Mouse (Mus musculus) mesoderm, embryonic 11.5 days (tissue): ENCODE results near the gene Gm10198.

Experiments used
- DNase-seq: peaks from one replicate; pipeline ENCODE4 v3.0.0-alpha.2; 2012; ENCODE audit warnings: low read depth, low spot score

Gm10198 gene

DNA sequence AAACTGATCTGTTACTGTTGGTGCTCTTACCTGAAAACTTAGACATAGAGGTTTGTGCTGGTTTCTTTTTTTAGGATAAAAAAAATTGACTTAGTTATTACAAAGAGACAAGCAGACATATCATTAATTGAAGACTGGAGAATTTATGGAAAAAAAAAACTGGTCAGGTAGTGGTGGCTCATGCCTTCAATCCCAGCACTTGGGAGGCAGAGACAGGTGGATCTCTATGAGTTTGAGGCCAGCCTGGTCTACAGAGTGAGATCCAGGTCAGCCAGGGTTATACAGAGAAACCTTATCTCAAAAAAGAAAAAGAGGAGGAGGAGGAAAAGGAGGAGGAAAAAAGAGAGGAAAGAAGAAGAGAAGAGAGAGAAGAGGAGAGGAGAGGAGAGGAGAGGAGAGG, at the start of gene Gm10198:
Gm10198 (plus strand) TSS at position 301 of the 400 bp plus-strand sequence.
- DNase-seq: no peak

DNA sequence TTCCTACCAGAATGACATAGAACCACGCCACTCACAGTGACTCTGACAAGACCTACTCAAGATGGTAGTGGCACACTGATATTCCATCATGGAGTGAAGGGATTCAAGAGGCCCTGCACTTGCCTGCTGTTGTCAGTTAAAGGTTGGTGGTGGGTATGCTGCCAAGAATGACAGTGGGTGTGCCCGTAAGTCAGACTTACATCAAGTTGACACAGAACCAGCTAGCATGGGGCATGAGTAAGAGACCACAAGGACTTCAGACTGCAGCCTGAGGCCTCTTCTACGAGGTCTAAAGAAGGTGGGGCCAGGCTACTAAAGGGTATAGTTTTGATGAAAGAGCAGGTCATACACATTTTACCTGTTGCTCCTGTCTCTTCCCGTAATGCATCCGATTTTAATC, 47.3 kb upstream of the Gm10198 start:
- no peak for DNase-seq

DNA sequence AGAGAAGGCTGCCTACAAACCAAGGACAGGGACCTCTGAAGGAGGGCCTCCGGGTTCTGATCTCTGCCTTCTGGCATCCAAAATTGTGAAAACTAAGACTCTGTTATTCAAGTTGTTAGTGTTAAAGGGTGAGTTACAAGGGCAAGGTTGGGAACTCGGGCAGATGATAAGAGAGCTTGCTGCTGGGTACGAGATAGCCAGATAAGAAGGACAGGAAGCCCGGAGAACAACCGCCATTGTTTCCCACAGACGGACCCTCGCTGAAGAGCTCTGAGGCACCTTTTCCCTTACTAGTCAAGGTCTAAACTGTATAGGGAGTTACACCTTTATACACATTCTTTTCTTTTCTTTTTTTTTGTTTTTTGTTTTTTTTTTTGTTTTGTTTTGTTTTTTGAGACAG, 39.8 kb upstream of the Gm10198 start:
- no peak for DNase-seq

DNA sequence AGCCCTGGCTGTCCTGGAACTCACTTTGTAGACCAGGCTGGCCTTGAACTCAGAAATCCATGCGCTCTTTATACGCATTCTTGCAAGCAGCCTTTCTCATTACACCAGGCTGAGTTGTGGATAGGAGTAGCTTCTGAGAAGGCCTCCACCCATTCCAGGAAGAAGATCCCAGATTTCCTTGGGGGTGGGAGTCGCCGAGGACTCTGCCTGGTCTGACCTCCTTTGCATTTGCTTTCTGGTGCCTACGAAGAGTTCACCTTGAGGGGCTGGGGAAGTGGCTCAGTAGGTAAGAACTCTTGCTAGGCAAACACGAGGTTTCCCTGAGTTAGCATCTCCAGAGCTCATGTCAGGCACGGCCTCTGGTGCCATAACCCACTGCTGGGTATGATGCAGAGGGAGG, 39.4 kb upstream of the Gm10198 start:
- no peak for DNase-seq

DNA sequence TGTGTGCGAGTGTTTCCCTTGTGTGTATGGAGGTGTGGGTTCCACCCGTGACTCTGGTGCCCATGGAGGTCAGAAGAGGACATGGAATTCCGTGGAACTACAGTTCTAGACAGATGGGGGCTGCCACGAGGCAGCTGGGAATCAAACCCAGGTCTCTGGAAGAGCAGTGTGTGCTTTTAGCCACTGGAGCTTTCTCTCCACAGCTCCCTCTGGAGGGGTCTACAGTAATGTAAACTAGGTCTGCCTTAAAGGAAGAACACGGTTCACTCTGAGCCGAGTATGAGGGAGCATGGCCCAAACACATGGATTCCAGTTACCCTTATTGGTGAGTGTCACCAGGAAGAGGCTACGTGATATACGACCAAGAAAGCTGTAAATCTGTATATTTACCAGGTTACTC, 38.6 kb upstream of the Gm10198 start:
- no peak for DNase-seq

DNA sequence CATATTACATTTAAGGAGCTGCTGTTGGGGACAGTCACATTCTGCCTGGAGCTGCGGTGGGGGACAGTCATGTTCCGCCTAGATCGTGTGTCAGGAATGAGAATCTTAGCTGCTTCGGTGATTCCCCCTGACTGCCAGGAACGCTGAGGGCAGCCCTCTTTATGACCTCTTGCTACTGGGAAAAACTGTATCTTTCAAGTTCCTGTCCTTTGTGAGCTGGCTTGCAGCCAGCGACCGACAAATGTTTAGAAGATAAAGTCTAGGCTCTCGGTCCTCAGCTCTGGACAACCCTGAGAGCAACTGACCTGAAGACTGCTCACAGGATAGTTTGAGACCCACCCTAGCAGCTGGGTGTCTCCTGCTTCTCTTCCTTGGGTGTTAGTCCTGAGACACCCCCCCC, 37.3 kb upstream of the Gm10198 start:
- peak; percentile 13 for DNase-seq

DNA sequence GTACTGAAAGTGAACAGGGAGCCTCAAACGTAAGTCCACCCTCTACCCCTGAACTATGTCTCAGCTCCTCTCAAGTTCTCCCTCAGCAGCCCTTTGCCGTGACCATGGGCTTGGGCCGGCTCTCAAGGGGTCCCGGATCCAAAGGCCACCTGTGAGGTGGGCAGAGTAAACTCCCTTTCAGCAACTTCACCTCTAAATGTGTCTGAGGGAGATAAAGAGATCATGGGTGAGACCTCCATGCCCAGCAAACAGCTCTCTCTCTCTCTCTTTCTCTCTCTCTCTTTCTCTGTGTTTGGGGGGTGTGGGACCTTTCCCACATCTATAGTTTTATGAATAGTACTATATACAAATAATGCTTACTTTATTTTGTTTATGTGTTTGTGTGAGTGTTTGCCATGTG, 36.2 kb upstream of the Gm10198 start:
- no peak for DNase-seq

DNA sequence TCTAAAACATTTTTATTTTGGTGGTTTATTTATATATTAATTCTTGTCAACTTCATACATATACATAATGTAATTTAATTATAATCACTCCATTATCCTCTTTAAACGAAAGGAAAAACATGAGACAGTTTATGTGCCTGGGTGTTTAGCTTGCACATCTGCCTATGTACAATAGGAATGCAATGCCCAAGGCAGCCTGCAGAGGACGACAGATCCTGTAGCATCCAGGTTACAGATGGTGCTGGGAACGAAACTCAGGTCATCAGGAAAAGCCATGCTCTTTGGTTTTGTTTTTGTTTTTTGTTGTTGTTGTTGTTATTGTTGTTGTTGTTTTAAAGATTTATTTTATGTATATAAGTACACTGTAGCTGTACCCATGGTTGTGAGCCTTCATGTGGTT, 32.4 kb upstream of the Gm10198 start:
- DNase-seq: no peak

DNA sequence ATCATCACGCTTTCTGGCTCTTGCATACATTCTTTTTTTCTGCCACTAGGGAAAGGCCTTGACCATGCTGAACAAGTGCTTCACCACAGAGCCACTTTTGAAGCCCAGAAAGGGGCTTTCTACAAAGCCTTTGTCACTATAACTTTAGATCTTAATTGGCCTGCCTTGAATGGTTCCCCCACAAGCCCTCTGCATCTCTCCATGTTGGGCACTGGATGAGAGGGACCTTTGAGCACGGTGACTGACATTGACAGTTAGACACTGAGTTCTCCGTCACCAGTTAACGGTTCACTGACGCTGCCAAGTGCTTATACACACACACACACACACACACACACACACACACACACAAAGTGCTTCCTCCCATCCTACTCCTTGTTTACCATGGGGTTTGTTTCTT, 30.0 kb upstream of the Gm10198 start:
- no peak for DNase-seq

DNA sequence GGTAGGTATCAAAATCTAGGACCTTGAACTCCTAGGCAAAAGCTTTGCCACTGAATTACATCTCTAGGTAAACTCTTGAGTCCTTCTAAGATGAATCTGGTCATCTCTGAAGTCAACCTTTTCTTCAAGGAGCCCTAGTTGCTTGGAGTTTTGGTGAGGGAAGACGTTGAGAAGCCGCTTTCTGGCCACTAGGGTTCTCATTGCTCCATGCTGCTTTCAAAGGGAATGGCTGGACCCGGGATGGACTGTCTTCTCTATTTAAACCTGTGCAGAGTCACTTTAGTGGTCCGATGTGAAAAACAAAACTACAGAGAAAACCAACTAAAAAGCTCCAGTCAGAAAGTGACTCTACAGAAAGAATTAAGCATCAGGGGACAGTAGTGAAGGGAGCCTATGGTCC, 18.4 kb upstream of the Gm10198 start:
- DNase-seq: no peak

DNA sequence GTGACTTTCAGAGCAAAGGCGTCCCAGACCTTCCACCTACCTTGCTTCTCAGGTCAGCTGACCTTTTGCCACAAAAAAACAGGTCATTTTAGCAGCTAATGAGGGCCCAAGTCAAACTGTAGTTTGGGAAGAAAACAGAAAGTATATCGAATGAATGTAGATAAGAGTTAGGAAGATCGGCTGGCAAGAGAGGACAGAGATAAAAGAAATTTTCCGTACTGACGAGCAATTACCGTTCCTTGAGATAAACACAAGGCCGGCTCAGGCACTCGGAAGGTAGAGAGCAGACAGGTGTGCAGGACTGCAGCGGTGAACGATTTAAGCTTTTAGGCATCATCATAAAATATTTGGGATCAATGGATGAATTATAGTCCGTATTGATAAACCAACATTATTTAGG, 15.4 kb upstream of the Gm10198 start:
- no peak for DNase-seq

DNA sequence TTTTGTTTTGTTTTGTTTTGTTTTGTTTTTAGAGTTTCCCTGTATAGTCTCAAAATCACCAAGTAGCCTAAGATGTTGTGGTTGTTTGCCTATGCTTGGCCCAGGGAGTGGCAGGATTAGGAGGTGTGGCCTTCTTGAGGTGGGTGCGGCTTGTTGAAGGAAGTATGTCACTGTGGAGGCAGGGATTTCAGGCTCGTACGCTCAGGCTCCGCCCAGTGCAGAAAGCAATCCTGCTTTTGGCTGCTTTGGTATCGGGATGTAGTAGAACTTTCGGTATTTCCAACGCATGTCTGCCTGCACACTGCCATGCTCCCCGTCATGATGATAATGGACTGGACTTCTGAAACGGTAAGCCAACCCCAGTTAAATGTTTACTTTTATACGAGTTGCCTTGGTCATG, 12.5 kb upstream of the Gm10198 start:
- no peak for DNase-seq

DNA sequence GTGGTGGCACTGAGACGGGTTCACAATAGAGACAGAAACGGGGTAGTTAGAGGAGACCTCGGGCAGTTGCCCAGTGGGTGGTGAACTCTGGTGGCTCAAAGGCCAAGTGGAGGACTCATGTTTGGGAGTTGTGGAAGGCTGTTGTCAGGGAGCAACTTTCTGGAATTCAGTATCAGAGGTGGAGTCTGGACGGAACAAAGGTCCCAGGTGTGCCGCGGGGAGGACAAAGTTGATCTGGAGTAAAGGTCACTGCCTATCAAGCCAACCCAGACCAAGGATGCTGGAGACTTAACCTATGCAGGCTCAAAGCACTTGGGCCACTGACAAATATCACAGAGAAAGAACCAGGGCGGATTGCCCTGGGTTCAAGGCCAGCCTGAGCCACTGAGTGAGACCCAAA, 5.5 kb downstream of the Gm10198 start:
- DNase-seq: no peak

DNA sequence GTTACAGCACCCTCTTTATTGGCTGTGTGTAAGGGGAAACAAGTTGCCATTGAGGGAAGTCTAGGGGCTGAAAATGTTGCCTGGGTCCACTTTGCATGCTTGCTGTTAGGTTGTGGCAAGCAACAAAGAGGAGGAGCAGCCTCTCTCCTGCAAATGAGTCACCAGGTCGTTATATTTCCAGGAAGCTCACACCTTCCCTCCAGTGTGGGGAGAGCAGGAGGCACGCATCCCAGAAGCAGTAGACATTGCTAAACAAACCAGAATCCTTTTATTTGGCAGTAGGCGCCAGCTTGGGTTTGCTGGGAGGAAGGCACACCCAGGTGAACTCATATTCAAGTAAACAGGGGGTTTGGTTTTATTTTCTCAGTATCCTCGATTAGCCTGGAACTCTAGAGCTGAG, 8.8 kb downstream of the Gm10198 start:
- no peak for DNase-seq

DNA sequence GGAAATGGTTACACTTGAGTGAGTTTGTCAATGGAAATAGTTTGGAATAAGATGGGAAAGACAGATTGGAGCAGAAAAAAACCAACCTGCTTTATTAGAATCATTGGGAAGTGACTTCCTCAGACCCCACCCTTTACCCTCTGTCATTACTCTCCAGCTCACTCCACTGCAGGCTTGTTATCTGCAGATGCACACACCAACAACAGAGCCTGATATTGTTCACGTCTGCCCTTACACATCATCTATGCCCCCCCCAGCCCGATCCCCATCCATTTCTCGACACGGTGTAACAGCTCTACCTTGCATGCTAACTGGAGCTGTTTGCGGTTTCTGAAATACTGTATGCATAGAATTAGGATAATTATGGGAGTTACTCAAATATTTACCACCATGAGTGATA, 12.2 kb downstream of the Gm10198 start:
- no peak for DNase-seq

DNA sequence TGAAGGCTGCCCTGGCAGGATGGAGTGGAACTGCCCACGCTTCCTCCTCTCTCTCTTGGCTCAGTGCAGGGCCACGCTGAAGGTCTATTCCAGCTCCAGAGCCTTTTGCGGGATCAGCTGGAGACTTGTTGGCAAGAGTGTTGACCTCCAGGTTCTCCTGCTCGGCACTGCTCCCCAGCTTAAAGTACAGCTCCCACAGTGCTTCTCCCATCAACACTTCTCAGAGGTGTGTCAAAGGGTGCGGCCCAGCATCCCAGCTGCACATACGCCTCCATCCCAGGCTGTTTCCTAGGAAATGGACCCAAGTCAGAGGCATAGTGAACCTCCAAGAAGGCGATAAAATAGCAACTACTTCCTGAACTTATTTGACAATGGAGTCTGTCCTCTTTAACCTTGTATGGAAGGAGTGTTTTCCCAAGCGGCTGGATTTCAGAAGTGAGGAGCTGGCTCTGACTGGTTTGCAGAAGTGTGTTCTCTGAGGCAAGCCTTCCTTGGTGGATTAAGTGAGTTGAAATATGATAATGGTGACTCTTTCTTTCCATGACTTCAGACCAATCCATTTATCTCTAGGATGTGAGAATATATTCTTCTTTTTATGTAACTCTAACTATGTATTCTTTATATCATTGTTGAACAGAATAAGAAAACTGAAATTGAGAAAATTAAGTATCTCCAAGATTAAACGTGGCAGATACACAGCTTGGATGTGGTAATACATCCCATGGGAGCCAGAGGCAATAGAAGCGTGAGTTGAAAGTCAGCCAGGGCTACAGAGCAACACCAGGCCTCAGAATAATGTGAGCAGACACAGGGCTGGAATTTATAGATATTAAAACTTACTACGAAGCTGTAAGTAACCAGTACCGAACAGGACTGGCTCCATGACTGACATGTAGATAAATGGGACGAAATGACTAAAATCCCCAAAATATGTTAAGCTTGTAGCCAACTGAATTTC, 23.9 kb downstream of the Gm10198 start:
- no peak for DNase-seq

DNA sequence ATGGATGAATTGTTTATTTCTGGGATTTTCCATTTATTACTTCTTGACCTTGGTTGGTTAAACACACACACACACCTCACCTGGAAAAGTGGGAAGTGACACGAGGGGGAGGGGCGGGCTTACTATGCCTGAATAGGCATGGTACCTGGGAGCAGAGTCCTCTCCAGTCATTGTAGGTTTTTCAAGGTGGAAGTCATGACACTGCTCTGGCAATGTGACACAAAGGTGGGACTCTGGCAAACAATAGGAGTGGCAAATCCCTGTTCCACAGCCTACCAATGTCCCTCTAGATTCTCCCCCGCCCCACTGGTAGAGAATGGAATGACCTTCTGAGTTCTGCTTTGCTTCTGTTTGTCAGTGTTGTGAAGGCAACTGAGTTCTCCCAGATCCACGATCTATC, 27.8 kb downstream of the Gm10198 start:
- no peak for DNase-seq

DNA sequence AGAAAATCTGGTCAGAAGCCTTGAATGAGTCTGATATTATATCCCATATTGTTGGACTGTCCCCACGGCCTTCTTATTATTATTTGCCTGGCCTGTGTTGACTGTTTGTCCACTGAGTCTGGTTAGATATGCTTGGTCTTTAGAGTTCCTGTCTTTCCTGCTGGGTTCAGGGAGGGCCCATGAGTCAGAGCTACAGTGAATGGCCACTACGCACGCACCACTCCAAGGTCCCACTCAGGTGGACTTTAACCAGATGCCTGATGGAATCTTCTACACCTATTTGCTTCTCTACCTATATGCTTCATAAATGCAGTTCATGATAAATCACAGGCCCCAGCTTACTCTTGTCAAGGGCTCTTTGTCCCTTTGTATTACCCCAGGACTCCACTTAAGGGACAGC, 29.8 kb downstream of the Gm10198 start:
- DNase-seq: no peak

DNA sequence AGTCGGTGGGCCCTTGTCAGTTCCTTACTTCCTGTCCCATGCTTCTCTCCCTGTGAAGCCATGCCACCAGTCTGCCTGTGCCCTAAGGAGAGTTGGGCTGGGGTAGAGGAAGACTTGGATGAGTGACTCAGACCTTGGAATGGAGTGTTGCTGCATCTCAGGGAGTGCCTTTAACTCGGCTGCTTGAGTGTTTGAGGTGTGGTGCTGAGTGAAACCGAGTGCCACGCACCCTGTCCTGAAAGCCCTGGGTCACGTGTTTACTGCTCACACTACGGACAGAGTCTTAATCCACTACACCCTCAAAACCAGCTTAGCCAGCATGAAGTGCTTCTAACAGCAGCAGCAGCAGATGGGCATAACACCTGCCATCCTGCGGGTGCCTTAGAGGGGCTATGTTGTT, 30.5 kb downstream of the Gm10198 start:
- DNase-seq: no peak

DNA sequence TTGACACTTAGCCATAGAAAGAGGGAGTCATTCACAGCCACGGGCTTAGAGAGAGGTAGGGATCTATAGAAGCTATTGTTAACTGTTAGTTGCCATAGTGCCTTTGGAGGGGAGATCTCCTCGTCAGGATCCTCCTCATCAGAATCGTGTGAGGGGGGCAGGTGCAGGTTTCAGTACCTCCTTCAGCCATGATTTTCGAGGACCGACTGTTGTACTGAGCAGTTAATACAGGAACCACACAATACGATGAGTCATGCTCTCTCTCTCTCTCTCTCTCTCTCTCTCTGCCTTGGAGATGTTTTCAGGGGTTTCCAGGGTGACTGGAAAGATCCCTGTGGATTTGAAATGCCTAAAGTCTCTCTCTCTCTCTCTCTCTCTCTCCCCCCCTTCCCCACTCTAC, 31.5 kb downstream of the Gm10198 start:
- no peak for DNase-seq

DNA sequence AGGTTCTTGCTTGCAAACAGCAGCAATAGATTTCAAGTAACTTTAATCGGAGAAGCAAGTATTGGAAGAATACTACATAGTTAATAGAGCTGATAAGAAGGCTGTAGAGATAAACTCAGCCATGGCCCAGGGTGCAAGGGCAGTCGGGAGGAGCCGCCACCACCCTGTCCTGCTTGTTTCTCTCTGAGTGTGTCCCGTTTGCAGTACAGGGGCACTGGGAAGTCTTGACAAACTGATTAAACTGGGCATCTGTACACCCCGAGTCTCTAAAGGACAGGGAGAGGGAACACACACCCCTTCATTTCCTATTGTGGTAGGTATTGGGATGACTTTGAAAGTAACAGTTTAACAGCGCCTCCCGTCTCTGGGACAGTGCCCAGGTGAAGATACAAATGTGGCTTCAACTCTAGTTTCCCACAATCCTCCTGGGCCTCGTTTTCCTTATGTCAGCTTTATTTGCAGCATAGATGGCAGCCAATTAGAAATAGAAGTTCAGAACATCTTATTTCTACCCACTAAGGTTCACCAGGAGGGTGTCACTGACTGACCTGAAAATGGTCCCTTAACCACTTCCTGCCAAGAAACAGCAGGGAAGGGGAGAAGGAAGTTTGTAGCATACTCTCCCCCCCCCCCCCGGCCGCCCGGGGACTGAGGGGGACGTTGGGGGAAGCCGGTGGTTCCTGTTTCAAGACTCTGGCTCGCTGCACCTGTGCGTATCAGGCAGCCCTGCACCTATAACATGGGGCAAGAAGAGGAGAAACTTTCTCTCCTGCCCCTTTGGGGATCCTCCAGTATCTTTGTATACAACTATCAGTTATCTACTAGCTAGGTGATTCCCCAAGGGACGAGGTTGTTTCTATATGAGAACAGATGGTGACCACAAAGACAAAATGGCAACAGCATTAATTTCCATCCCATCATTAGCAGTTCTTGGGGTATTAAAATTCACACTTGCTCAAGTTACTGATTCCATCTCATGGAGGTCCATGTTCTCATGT, 41.9 kb downstream of the Gm10198 start:
- no peak for DNase-seq

DNA sequence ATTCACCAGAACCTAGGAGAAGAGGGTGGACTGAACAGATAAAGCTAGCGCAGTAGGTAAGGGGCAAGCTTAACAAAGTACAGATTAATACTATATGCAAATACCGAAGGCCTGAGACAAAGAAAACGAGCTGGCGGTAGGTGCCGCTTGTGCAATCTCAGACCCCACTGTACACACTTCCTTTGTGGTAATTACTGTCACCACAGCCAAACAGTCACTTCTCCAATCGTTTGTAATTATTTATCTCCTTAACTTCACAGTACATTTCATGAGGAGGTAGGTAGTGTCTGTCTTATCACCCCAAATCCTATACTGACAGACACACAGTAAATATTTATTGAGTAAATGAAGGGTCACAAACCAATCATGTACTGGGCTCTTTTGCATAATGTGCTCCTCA, 47.7 kb downstream of the Gm10198 start:
- no peak for DNase-seq
